Mouse (Mus musculus): ENCODE data around the gene Cntnap5a. TPM values are rescaled to one million over a fixed set of nuclear protein-coding genes. Genes with fewer than 3 reads are reported as not detected.

The Cntnap5a gene
- polyA plus RNA-seq, 1 experiment: 9.4 TPM

DNA sequence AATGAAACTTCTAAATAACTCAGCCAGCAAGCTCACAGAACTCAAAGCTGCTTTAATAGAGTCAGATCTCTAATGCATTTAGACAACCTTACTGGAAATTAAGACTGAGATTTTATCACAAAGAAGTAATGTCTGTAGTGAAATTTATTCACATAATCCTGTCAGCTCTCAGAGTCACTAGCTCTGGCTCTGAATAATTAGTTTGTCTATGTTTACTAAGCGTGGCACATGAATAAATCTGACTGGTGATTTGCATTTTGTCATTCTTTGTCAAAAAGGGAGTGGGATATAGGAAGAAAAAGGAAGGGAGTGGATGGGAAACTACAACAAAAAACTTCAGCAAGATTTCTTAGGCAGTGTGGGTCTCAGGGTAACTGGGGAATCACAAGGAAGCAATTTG is 351.3 kb downstream of the Cntnap5a start:
- Histone ChIP-seq H3K4me1 (ENCODE audit: control insufficient read depth, insufficient read depth, low read length) (no peaks in the 10 kb centered on the region; the same call in 1 of the 2 replicates), H3K4me3 (ENCODE audit: insufficient read depth, low read length) (no peak overlapping the region), H3K27ac (ENCODE audit: insufficient read depth, low read length) (no peak overlapping the region)
- no peak for TF ChIP-seq CTCF (IDR thresholded peaks at IDR 0.05; ENCODE audit: extremely low read depth, insufficient read depth, low read length)
- TF ChIP-seq POLR2A (IDR thresholded peaks at IDR 0.05; ENCODE audit: extremely low read depth, insufficient read depth, low read length): no peak

DNA sequence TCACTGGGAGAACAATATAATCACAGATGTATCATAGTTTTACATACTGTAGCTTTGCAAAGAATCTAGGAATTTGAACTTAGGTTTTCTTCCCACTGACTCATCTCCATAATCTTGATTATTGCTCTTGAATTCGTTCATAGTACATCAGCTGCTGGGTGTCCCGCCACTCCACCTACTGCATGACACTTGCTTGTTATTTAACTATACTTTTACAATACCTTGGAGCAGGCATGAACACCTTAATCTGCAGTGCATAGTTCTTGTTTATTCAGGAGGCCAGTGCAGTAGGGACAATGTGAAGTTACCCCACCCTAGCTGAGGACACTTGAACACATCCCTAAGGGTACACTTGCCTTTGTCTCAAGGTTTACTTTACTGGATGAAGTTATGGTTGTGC is 352.3 kb downstream of the Cntnap5a start:
- H3K27ac ChIP-seq (ENCODE audit: insufficient read depth, low read length): no peak overlapping the region
- TF ChIP-seq CTCF (IDR thresholded peaks at IDR 0.05; ENCODE audit: extremely low read depth, insufficient read depth, low read length) (no peak), POLR2A (IDR thresholded peaks at IDR 0.05; ENCODE audit: extremely low read depth, insufficient read depth, low read length) (no peak)
- H3K4me3 ChIP-seq (ENCODE audit: insufficient read depth, low read length): no peak overlapping the region
- no peaks in the 10 kb centered on the region; the same call in 1 of the 2 replicates for H3K4me1 ChIP-seq (ENCODE audit: control insufficient read depth, insufficient read depth, low read length)

DNA sequence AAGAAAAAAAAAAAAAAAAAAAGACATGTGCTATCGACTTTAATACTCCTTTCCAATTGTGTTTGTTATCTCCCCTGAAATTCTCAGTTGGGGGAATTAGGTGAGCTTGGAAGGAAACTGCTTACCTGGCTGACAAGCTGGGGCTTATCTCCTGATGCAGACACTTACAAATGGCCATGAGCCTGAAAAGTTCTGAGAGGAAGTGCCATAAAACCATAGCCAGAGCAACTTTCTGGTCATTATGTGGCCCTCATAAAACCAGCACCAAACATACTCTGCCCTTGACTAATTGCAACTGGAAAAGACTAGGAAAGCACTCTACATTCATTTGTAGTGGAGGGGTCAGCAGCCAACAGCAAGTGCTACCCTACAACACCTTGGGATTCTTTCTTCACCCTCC is 359.5 kb downstream of the Cntnap5a start:
- H3K27ac ChIP-seq (ENCODE audit: insufficient read depth, low read length): no peak overlapping the region
- H3K4me1 ChIP-seq (ENCODE audit: control insufficient read depth, insufficient read depth, low read length): no peaks in the 10 kb centered on the region; the same call in 1 of the 2 replicates
- H3K4me3 ChIP-seq (ENCODE audit: insufficient read depth, low read length): no peak overlapping the region
- TF ChIP-seq CTCF (IDR thresholded peaks at IDR 0.05; ENCODE audit: extremely low read depth, insufficient read depth, low read length): no peak
- no peak for TF ChIP-seq POLR2A (IDR thresholded peaks at IDR 0.05; ENCODE audit: extremely low read depth, insufficient read depth, low read length)

DNA sequence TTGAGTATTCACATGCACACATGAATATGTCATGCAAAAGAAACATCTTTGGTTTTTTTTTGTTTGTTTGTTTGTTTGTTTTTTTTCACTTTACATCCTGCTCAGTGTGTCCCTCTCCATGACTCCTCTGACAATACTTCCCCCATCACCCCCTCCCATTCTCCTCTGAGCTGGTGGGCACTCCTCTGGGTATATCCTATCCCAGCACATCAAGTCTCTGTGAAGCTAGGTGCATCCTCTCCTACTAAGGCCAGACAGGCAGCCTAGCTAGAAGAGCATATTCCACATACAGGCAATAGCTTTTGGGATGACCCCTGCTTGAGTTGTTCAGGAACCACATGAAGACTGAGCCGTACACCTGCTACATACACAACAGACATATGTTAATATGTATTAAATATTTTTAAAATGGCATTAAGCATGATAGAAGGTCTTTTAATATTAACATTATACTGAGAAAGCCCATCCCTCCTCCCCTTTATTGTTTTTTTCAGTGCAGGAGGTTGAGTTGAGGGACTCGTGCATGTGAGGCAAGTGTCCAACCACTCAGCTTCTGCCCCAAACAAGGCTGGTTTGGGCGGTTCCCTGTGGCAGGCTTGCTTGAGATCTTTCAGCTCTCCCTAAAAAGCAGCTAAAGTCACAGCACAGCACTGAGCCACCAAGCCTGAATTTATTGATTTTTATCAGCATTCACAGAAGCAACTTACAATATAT is 422.6 kb downstream of the Cntnap5a start:
- Histone ChIP-seq H3K4me3 (ENCODE audit: insufficient read depth, low read length) (no peak overlapping the region), H3K27ac (ENCODE audit: insufficient read depth, low read length) (no peak overlapping the region), H3K4me1 (ENCODE audit: control insufficient read depth, insufficient read depth, low read length) (no peaks in the 10 kb centered on the region)
- no peak for TF ChIP-seq POLR2A (IDR thresholded peaks at IDR 0.05; ENCODE audit: extremely low read depth, insufficient read depth, low read length)
- no peak for TF ChIP-seq CTCF (IDR thresholded peaks at IDR 0.05; ENCODE audit: extremely low read depth, insufficient read depth, low read length)

DNA sequence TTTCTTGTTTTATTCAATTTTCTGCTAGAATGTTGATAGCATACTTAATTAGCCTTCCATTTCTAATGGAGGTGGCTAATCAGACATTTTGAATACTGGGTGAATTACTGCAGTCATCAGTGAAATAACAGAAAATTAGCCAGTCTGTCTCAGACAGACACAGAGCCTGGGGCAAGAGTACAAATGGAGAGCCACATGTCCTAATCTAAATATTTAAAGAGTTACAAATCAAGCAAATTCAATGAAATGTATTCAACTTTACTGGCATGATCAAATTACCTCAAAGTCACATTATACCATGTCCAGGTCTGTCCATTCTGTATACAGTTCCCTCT is 423.1 kb downstream of the Cntnap5a start:
- TF ChIP-seq POLR2A (IDR thresholded peaks at IDR 0.05; ENCODE audit: extremely low read depth, insufficient read depth, low read length) (no peak), CTCF (IDR thresholded peaks at IDR 0.05; ENCODE audit: extremely low read depth, insufficient read depth, low read length) (no peak)
- no peaks in the 10 kb centered on the region for H3K4me1 ChIP-seq (ENCODE audit: control insufficient read depth, insufficient read depth, low read length)
- H3K27ac ChIP-seq (ENCODE audit: insufficient read depth, low read length): no peak overlapping the region
- H3K4me3 ChIP-seq (ENCODE audit: insufficient read depth, low read length): no peak overlapping the region

DNA sequence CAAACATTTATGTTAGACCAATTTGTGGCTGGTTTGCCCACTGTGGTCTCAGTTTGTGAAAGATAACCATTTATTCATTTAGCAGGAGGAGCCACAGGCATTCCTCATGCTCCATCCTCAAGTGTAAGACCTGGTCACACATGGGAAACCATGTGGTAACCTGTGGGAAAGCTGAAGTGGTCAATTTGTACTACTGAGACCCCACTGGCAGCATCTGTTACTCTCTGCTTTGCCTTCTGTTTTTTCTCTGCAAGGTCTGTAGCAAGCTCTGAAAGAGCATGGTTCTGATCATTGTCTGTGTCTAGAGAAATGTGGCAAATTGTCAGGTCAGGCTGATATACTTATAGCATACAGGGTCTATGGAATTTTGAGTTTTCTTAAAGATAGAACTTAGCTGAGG is 423.8 kb downstream of the Cntnap5a start:
- Histone ChIP-seq H3K27ac (ENCODE audit: insufficient read depth, low read length) (no peak overlapping the region), H3K4me1 (ENCODE audit: control insufficient read depth, insufficient read depth, low read length) (no peaks in the 10 kb centered on the region), H3K4me3 (ENCODE audit: insufficient read depth, low read length) (no peak overlapping the region)
- TF ChIP-seq CTCF (IDR thresholded peaks at IDR 0.05; ENCODE audit: extremely low read depth, insufficient read depth, low read length) (no peak), POLR2A (IDR thresholded peaks at IDR 0.05; ENCODE audit: extremely low read depth, insufficient read depth, low read length) (no peak)

DNA sequence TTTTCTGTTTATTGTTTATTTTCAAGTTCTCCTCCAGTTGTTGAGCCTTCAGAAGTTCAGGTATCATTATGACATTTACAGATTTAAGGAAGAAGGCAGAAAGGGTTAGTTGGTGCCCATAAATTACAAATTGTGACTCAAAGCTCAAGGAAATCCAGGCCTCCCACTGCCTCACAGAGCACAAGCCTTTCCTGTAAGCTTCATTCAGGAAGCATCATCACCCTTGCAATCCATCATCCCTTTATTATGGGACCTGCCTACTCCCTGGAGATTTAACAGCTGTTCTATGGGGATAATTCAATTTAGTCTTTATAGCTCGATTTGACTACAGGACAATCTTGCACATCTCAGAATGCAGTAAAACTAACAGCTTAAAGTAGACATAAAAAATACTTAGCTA is 441.2 kb downstream of the Cntnap5a start:
- H3K4me1 ChIP-seq (ENCODE audit: control insufficient read depth, insufficient read depth, low read length): no peaks in the 10 kb centered on the region
- H3K27ac ChIP-seq (ENCODE audit: insufficient read depth, low read length): no peak overlapping the region
- H3K4me3 ChIP-seq (ENCODE audit: insufficient read depth, low read length): no peak overlapping the region
- no peak for TF ChIP-seq POLR2A (IDR thresholded peaks at IDR 0.05; ENCODE audit: extremely low read depth, insufficient read depth, low read length)
- no peak for TF ChIP-seq CTCF (IDR thresholded peaks at IDR 0.05; ENCODE audit: extremely low read depth, insufficient read depth, low read length)

DNA sequence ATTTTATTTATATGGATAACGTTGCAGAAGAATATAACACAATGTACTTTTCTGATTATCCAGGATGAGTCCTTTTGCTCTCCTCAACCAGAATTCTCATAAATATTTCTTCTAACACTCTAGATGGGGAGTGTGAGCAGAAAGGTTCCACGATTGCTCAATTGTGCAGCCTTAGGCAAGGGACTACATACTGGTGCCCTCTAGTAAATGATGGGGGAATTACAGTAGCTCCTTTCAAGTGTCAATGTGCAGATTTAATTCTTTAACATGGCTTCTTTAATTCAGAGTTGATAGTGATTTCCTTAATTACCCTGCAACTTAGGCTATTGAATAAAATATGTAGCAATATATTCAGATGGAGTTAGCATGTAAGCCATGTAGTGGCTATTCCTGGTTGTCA is 442.5 kb downstream of the Cntnap5a start:
- Histone ChIP-seq H3K27ac (ENCODE audit: insufficient read depth, low read length) (no peak overlapping the region), H3K4me3 (ENCODE audit: insufficient read depth, low read length) (no peak overlapping the region)
- TF ChIP-seq POLR2A (IDR thresholded peaks at IDR 0.05; ENCODE audit: extremely low read depth, insufficient read depth, low read length) (no peak), CTCF (IDR thresholded peaks at IDR 0.05; ENCODE audit: extremely low read depth, insufficient read depth, low read length) (0 out of 2 replicates have a peak, but pooled peaks have one; percentile 4)

DNA sequence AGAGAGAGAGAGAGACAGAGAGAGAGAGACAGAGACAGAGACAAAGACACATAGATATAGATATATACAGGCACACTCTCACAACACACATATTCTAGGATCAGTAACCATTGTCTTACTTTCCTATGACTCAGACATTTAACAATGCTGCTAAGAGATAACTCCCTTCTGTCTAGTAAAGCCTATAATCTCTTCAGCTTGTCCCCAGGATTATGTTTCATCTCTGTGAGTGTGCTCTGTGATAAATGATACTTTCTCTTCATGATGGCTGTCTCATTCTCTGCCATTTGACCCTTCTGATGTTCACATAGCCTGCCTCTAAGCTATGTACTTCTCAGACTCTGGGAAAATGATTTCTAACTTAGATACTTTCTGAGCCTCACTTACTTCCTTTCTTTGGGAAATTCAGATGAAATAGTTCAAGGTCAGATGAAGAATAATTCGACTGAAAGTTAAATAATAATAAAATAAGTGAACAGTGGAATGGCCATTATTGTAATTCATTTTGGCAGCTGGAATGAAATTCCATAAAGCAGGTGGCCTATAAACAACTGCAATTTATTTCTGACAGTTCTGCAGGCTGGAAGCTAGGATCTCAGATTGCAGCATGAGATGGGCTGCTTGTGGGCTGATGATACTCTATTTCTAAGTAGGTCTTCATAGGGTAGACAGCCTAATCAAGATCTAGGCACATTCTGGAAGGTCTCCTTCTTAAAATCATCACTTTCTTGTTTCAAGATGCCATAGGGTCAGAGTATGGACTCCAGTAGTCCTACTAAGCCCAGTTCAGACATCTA is 444.1 kb downstream of the Cntnap5a start:
- TF ChIP-seq CTCF (IDR thresholded peaks at IDR 0.05; ENCODE audit: extremely low read depth, insufficient read depth, low read length) (no peak), POLR2A (IDR thresholded peaks at IDR 0.05; ENCODE audit: extremely low read depth, insufficient read depth, low read length) (no peak)
- Histone ChIP-seq H3K4me3 (ENCODE audit: insufficient read depth, low read length) (no peak overlapping the region), H3K27ac (ENCODE audit: insufficient read depth, low read length) (no peak overlapping the region), H3K4me1 (ENCODE audit: control insufficient read depth, insufficient read depth, low read length) (no peaks in the 10 kb centered on the region)

More for the DNA sequence above, 442.5 kb downstream of the Cntnap5a start:
- no peaks in the 10 kb centered on the region for H3K4me1 ChIP-seq (ENCODE audit: control insufficient read depth, insufficient read depth, low read length)

DNA sequence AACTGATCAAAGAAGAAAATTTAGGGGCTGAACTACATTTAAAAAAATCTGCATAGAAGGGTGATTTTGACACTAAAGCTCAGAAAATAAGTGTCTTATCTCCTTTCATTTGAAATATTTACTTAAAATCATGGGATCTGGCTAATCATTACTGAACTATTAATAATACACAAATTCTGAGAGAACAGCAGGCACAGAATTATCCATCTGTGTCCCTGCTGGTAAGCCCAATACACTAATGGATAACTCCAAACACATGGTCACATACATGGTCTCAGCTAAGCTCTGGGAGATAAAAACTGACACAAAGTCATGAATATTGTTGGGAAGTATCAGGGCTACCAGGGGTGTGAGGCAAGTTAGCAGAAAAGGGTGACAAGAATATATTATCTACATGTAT is 447.9 kb downstream of the Cntnap5a start:
- Histone ChIP-seq H3K4me3 (ENCODE audit: insufficient read depth, low read length) (no peak overlapping the region), H3K4me1 (ENCODE audit: control insufficient read depth, insufficient read depth, low read length) (no peaks in the 10 kb centered on the region), H3K27ac (ENCODE audit: insufficient read depth, low read length) (no peak overlapping the region)
- no peak for TF ChIP-seq CTCF (IDR thresholded peaks at IDR 0.05; ENCODE audit: extremely low read depth, insufficient read depth, low read length)
- no peak for TF ChIP-seq POLR2A (IDR thresholded peaks at IDR 0.05; ENCODE audit: extremely low read depth, insufficient read depth, low read length)
